Mouse (Mus musculus) adrenal gland, postnatal 25 days (tissue): ENCODE data around the gene Rilp. TPM values are rescaled to one million over a fixed set of nuclear protein-coding genes. Genes with fewer than 3 reads are reported as not detected.

ENCODE experiments used
- DNase-seq: peaks from one replicate; pipeline ENCODE4 v3.0.0; 2021; ENCODE audit warnings: mixed read lengths
- long read RNA-seq: library from polyadenylated mRNA; stranded (forward); transcript quantifications from one replicate; pipeline ENCODE4 v2.0.0, GENCODE M21; 2021
- total RNA-seq: library from RNA; stranded (reverse); gene quantifications from 2 replicates; pipeline ENCODE4 v1.2.3, GENCODE M21; 2021

Rilp gene
- 12.7 and 14.6 TPM in 2 replicates for total RNA-seq
- long read RNA-seq, transcript Rilp-201 (8 exons, 1,489 nt): major isoform, 16 of 27 reads
- long read RNA-seq, partial matches to known transcripts: 5 of 27 reads
- long read RNA-seq, other reads (novel, unspliced or antisense): 6 of 27 reads

GRCm38 (mm10) chr11:75509741-75510626, at the start of gene Rilp:
Gene Rilp, plus strand, starts transcription at chr11:75510094.
- DNase-seq: peak; percentile 73

GRCm38 (mm10) chr11:75460103-75460843, 49.6 kb upstream of the Rilp start:
- DNase-seq: peak; percentile 85

- peak; percentile 98 for DNase-seq
Observed at GRCm38 (mm10) chr11:75460844-75461742, 48.8 kb upstream of the Rilp start, which contains the start of gene Tlcd2. Gene Tlcd2, plus strand, starts transcription at chr11:75461715.

- no peak for DNase-seq
Observed at GRCm38 (mm10) chr11:75461743-75462252, 48.1 kb upstream of the Rilp start.

- peak; percentile 88 for DNase-seq
Observed at GRCm38 (mm10) chr11:75462253-75462783, 47.6 kb upstream of the Rilp start.

- DNase-seq: peak; percentile 97
Observed at GRCm38 (mm10) chr11:75462865-75463336, 47.0 kb upstream of the Rilp start.

- no peak for DNase-seq
Observed at GRCm38 (mm10) chr11:75463624-75464023, 46.3 kb upstream of the Rilp start.

- no peak for DNase-seq
Observed at GRCm38 (mm10) chr11:75464417-75464816, 45.5 kb upstream of the Rilp start.

- DNase-seq: no peak
Observed at GRCm38 (mm10) chr11:75465051-75465450, 44.8 kb upstream of the Rilp start.

- DNase-seq: no peak
Observed at GRCm38 (mm10) chr11:75466731-75467505, 43.0 kb upstream of the Rilp start.

- DNase-seq: peak; percentile 75
Observed at GRCm38 (mm10) chr11:75467512-75468215, 42.2 kb upstream of the Rilp start.

GRCm38 (mm10) chr11:75468410-75468809, 41.5 kb upstream of the Rilp start:
- no peak for DNase-seq

- DNase-seq: no peak
Observed at GRCm38 (mm10) chr11:75469261-75469660, 40.6 kb upstream of the Rilp start.

GRCm38 (mm10) chr11:75470675-75471074, 39.2 kb upstream of the Rilp start:
- DNase-seq: no peak

GRCm38 (mm10) chr11:75472469-75473081, 37.3 kb upstream of the Rilp start:
- DNase-seq: no peak

- no peak for DNase-seq
Observed at GRCm38 (mm10) chr11:75473376-75473775, 36.5 kb upstream of the Rilp start.

- DNase-seq: no peak
Observed at GRCm38 (mm10) chr11:75486192-75486591, 23.7 kb upstream of the Rilp start.

GRCm38 (mm10) chr11:75486601-75487285, 23.2 kb upstream of the Rilp start, which contains the start of gene Prpf8:
Gene Prpf8, plus strand, starts transcription at chr11:75486816.
- peak; percentile 92 for DNase-seq
